Mouse (Mus musculus): ENCODE data around the gene Atf2. TPM values are rescaled to one million over a fixed set of nuclear protein-coding genes. Genes with fewer than 3 reads are reported as not detected.

The Atf2 gene
- total and polyA plus RNA-seq, 3 experiments = 15.9 to 40.9 (median 25.8) TPM

DNA sequence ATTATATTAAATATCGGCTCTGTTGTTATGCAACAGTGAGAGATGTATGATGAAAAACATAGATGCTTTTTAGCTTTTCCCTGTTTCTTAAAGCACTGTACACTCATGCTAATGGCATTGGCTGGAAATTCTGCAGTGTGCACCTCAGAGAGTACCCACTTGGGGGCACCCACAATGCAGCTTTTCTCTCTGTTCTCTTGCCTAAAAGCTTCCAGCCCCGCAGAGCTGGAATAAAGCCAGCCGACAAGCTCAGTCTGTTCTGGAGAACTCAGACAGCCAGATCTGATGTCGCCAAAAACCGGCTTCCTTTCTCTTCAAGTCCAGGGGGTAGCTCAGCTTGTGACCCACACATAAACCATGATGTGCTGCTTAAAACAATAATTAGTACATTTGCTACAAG lies 32.6 kb upstream of the Atf2 start:
- Histone ChIP-seq H3K4me3 (replicated peaks in 1 of 3; ENCODE audit: low read depth in 2 of 3, low read length in 2 of 3, poor library complexity in 1 of 3) (no peak overlapping the region), H3K27me3 (replicated peaks) (no peaks in the 10 kb centered on the region), H3K27ac (ENCODE audit: insufficient read depth, low read depth) (no peak overlapping the region), H3K4me1 (ENCODE audit: control insufficient read depth in 1 of 2, insufficient read depth in 2 of 2) (peaks cover 4 to 15% of the 10 kb centered on the region in 2 experiments), H3K4me2 (ENCODE audit: insufficient read depth, low read depth, poor library complexity, severe bottlenecking) (no peak overlapping the region), H3K79me2 (replicated peaks; ENCODE audit: control insufficient read depth, extremely low read depth, insufficient read depth, poor library complexity, severe bottlenecking) (no peaks in the 10 kb centered on the region), H3K36me3 (replicated peaks in 1 of 2; ENCODE audit: control insufficient read depth in 1 of 2, insufficient read depth in 1 of 2, low read length in 1 of 2) (no peaks in the 10 kb centered on the region), H3K9me3 (replicated peaks; ENCODE audit: low read length) (no peaks in the 10 kb centered on the region), H3K9ac (ENCODE audit: insufficient read depth, low read depth) (no peak overlapping the region)
- peak; percentile 40 for DNase-seq (ENCODE audit: extremely low read depth)
- dilution Hi-C loops (cut with MboI; ENCODE audit: extremely low pct_ligation_motif_present, extremely low pct_unique_long_range_greater_than_20kb, low sequenced_read_pairs) (no loop called here), in situ Hi-C loops (cut with MboI; ENCODE audit: low pct_ligation_motif_present, low pct_unique_long_range_greater_than_20kb, low sequenced_read_pairs) (no loop called here)
- no peak for TF ChIP-seq TCF12 (IDR thresholded peaks at IDR 0.05; ENCODE audit: low read depth, low read length)
- peak; percentile 73 for TF ChIP-seq RAD21 (IDR thresholded peaks at IDR 0.05; ENCODE audit: low read depth, low read length)
- TF ChIP-seq SMC3 (IDR thresholded peaks at IDR 0.05; ENCODE audit: low read depth, low read length) = peak; percentile 62
- TF ChIP-seq CTCF (conservative IDR thresholded peaks at IDR 0.05 in 1 of 2, IDR thresholded peaks at IDR 0.05 in 1 of 2; ENCODE audit: low read depth in 2 of 2, low read length in 2 of 2) = peak; percentile 10 to 72; a peak in 2 of 4 replicates
- no peak for TF ChIP-seq USF1 (IDR thresholded peaks at IDR 0.05; ENCODE audit: low read depth, low read length)

DNA sequence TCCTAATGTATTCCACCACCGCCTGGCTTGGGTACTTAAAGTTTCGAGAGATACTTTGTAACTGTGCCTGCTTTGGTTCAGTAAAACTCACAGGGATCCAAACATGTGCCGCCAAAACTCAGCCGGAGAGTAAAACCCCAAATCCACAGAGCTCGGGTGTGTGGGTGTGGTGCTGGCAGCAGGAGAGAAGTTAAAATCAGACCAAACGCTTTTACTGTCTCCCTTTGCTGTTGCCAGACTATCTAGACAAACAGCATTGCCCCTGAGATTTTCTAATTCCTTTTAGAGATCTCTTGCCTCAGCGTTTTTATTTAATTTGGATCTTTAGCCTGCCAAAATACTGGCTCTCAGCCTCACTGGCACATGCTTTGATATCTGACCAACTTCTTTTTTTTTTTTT lies 27.2 kb upstream of the Atf2 start:
- H3K4me3 ChIP-seq (replicated peaks in 1 of 3; ENCODE audit: low read depth in 2 of 3, low read length in 2 of 3, poor library complexity in 1 of 3) = no peak overlapping the region
- in situ Hi-C loops (cut with MboI; ENCODE audit: low pct_ligation_motif_present, low pct_unique_long_range_greater_than_20kb, low sequenced_read_pairs) = no loop called here
- H3K4me2 ChIP-seq (ENCODE audit: insufficient read depth, low read depth, poor library complexity, severe bottlenecking) = no peak overlapping the region
- H3K9ac ChIP-seq (ENCODE audit: insufficient read depth, low read depth) = no peak overlapping the region
- peaks cover 4 to 15% of the 10 kb centered on the region in 2 experiments for H3K4me1 ChIP-seq (ENCODE audit: control insufficient read depth in 1 of 2, insufficient read depth in 2 of 2)
- H3K27ac ChIP-seq (ENCODE audit: insufficient read depth, low read depth) = no peak overlapping the region
- DNase-seq (ENCODE audit: extremely low read depth) = no peak
- no peaks in the 10 kb centered on the region for H3K36me3 ChIP-seq (replicated peaks in 1 of 2; ENCODE audit: control insufficient read depth in 1 of 2, insufficient read depth in 1 of 2, low read length in 1 of 2)
- H3K9me3 ChIP-seq (replicated peaks; ENCODE audit: low read length) = no peaks in the 10 kb centered on the region
- no peaks in the 10 kb centered on the region for H3K79me2 ChIP-seq (replicated peaks; ENCODE audit: control insufficient read depth, extremely low read depth, insufficient read depth, poor library complexity, severe bottlenecking)
- H3K27me3 ChIP-seq (replicated peaks) = no peaks in the 10 kb centered on the region
- dilution Hi-C loops (cut with MboI; ENCODE audit: extremely low pct_ligation_motif_present, extremely low pct_unique_long_range_greater_than_20kb, low sequenced_read_pairs) = no loop called here
- no peak for TF ChIP-seq CHD2 (IDR thresholded peaks at IDR 0.05; ENCODE audit: low read length)
- no peak for TF ChIP-seq IRF4 (IDR thresholded peaks at IDR 0.05; ENCODE audit: low read depth, low read length)
- TF ChIP-seq RCOR1 (conservative IDR thresholded peaks at IDR 0.05; ENCODE audit: low read depth, low read length) = no peak
- TF ChIP-seq POLR2AphosphoS2 (IDR thresholded peaks at IDR 0.05; ENCODE audit: low read depth, low read length) = no peak
- TF ChIP-seq GABPA (IDR thresholded peaks at IDR 0.05; ENCODE audit: insufficient replicate concordance, low read depth, low read length) = no peak
- no peak for TF ChIP-seq JUND (conservative IDR thresholded peaks at IDR 0.05; ENCODE audit: low read depth, low read length)
- TF ChIP-seq ELF1 (IDR thresholded peaks at IDR 0.05; ENCODE audit: low read depth, low read length) = no peak
- TF ChIP-seq USF2 (conservative IDR thresholded peaks at IDR 0.05; ENCODE audit: low read depth, low read length) = no peak
- TF ChIP-seq MAFK (IDR thresholded peaks at IDR 0.05; ENCODE audit: insufficient replicate concordance, low read length) = no peak
- no peak for TF ChIP-seq PAX5 (IDR thresholded peaks at IDR 0.05; ENCODE audit: low read length)
- no peak for TF ChIP-seq TBP (conservative IDR thresholded peaks at IDR 0.05; ENCODE audit: low read depth, low read length)
- TF ChIP-seq NELFE (IDR thresholded peaks at IDR 0.05; ENCODE audit: low read depth, low read length) = no peak
- TF ChIP-seq RAD21 (IDR thresholded peaks at IDR 0.05; ENCODE audit: low read depth, low read length) = no peak
- TF ChIP-seq NRF1 (IDR thresholded peaks at IDR 0.05; ENCODE audit: low read depth, low read length) = no peak
- TF ChIP-seq MYC (IDR thresholded peaks at IDR 0.05; ENCODE audit: low read depth, low read length) = no peak
